Mouse (Mus musculus): ENCODE measurements at regions not wholly inside any gene's neighbourhood (a gene's known extent, or its start where the extent isn't known, plus 50 kb on each side); places are given as distances from the start of the nearest gene placed in this dataset.
A peak's percentile ranks its signal among the peaks of the same experiment; 100 is the strongest.

- DNase-seq (ENCODE audit: low read depth) = no peak
These were observed 406.6 kb upstream of the Nbea start for GRCm38 (mm10) chr3:56590071-56590470.

GRCm38 (mm10) chr3:56575422-56575821, 391.9 kb upstream of the Nbea start:
- DNase-seq (ENCODE audit: low read depth) = peak; percentile 37

DNA sequence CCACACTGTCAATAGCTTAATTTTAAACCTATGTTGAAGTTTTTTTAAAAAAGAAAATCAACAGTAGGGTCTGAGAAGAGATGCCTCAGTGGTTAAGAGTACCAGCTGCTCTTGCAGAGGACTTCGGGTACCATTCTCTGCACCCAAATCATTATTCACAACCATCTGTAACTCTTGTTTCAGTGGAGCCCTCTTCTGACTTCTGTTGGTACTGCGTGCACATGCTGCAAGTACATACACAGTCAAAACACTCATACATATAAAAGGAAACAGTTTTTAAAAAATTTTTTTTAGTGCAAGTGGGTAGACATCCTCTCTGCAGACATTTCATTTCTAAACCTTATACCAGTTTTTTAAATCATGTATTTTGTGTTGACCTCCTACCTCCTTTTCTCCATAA, 352.7 kb upstream of the Nbea start:
- DNase-seq (ENCODE audit: low read depth) = peak; percentile 18

DNA sequence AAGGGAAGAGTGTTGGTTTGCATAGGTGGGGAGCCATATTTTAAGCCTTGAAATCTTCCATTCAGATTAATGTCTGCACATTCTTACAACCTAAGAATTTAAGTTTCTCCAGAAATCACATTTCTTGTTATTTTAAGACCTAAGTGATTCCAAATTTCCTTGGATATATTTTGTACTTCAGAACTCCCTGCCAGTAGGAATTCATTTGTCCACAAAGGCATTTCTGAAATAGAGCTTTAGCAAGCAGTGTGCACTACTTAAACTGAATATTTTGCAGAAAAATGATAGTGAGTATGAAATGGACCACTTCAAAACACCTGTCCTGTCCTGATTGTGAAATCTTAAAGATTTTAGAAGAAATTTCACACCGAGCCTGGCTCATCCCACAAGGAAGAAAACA, 320.9 kb upstream of the Nbea start:
- DNase-seq (ENCODE audit: low read depth) = no peak

- no peak for DNase-seq (ENCODE audit: low read depth)
These were observed 315.8 kb upstream of the Nbea start for GRCm38 (mm10) chr3:56499301-56499700.

- DNase-seq (ENCODE audit: low read depth) = no peak
These were observed 310.4 kb upstream of the Nbea start for GRCm38 (mm10) chr3:56493937-56494336.

DNA sequence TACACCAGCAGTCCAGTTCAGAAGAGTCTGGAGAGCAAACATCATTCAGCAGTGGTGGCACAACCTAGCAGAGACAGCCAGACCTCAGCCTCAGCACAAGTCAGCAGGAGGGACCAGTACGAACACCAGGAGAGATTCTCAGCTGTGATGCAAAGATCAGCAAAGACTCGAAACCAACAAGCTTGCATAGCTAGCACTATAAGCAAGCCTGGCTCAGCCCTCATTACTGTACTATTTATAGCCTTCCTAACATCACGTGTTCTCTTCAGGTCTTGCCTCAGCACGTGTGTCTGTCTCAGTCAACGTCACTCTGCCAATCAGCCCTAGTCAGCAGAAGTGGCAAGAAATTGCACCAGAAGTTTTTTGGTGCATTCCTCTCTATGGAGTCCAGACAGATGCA, 305.7 kb upstream of the Nbea start:
- peak; percentile 9 for DNase-seq (ENCODE audit: low read depth)

- no peak for DNase-seq (ENCODE audit: low read depth)
These were observed 302.3 kb upstream of the Nbea start for GRCm38 (mm10) chr3:56485550-56486400.

DNA sequence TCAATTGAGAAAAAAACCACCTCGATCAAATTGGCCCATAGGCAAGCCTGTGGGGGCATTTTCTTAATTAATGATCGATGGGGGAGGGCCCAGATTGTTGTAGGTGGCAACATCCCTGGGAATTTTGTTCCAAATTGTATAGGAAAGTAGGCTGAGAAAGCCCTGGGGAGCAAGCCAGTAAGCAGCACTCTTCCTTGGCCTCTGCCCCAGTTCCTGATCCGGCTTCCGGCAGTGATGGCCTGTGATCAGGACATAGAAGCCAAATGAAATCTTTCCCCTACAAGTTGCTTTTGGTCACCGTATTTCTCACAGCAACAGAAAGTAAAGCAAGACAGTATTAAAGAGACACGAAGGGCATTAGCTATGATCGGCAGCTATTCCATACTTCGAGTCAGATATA, 300.6 kb upstream of the Nbea start:
- DNase-seq (ENCODE audit: low read depth) = no peak

GRCm38 (mm10) chr3:56483370-56483769, 299.9 kb upstream of the Nbea start:
- DNase-seq (ENCODE audit: low read depth) = no peak

GRCm38 (mm10) chr3:56479529-56479928, 296.0 kb upstream of the Nbea start:
- DNase-seq (ENCODE audit: low read depth) = no peak

GRCm38 (mm10) chr3:56478544-56479140, 295.1 kb upstream of the Nbea start:
- DNase-seq (ENCODE audit: low read depth) = no peak

DNA sequence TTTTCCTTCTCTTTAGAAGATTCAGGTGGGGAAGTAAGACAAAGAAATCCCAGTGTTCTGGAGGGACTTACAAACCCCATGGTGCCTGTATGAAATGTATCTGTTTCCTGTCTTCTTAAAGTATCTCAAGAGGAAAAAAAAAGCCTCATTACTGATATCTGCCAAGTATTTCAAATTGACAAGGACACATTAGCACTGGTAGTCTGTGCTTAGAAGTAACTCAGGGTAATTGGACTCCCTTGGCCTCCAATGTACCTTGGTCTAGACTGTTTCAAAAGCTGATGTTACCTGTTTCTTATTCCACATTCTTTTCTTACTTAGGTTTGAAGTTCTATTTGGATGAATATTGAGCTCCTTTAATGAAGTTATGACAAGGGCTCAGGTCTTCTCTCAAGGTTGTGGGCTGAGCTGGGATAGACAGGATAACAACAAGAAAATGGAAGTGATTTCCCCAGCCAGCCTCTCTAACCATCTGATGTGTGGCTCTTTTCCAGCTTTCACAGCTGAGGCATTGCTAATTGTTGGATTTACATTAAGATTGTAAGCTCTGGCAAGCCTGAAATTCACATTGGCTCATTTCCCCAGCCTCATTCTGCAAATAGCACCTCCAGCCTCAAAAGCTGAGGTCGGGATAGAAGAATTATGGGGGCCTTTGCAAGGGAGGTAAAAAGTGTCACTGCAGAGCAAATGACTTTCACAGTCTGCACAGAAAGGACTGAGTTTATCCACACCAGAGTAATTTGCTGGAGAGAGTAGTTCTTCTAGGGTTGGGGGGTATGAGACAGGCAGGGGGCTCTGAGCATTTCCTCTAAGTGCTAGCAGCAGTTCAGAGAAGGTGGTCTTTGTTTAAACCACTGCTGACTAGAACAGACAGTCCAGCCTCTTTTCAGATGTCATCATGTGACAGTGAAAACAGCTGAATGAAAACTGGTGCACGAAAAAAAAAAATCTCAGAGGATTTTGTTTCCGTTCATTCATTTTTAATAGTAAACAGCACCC, 292.3 kb upstream of the Nbea start:
- DNase-seq (ENCODE audit: low read depth) = no peak

DNA sequence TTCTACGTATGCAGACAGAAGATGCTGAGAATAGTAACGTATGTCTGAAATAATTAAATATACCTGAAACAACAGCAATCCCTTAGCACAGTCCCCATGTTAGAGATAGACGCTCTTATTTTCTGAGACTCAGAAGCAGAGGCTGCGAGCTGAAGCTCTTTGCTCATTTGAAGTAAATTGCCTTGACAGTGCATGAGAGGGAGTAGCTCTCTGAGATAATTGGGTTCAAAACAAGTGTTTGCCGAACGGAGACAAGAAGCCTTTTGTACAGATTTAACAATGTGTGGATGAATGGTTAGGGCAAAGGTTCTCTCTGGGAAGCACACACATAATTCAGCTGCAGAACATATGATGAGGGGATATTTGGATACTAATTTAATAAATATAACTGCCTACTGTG, 289.1 kb upstream of the Nbea start:
- DNase-seq (ENCODE audit: low read depth) = no peak

GRCm38 (mm10) chr3:56471823-56472222, 288.3 kb upstream of the Nbea start:
- DNase-seq (ENCODE audit: low read depth) = no peak

GRCm38 (mm10) chr3:56471185-56471584, 287.7 kb upstream of the Nbea start:
- DNase-seq (ENCODE audit: low read depth) = no peak

DNA sequence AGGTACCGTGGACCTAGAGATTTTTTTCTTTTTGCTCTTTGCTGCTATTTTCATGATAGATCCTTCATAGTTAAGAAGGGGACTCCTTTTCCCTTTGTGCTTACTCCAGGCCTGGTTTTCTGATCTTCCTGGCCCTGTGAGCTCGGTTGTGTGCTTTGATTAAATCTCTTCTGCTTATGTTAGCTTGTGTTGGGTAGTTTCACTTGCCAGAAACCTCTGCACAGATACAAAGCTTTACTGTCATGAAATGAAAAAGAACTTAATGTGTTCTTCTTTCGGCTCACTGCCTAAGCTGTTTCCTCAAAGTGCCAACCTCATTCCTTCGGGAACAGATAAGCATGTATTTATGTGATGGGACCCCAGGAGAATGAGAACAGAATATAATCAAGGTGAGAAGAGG, 274.1 kb upstream of the Nbea start:
- DNase-seq (ENCODE audit: low read depth) = no peak

- DNase-seq (ENCODE audit: low read depth) = no peak
These were observed 272.8 kb upstream of the Nbea start for GRCm38 (mm10) chr3:56456317-56456716.

DNA sequence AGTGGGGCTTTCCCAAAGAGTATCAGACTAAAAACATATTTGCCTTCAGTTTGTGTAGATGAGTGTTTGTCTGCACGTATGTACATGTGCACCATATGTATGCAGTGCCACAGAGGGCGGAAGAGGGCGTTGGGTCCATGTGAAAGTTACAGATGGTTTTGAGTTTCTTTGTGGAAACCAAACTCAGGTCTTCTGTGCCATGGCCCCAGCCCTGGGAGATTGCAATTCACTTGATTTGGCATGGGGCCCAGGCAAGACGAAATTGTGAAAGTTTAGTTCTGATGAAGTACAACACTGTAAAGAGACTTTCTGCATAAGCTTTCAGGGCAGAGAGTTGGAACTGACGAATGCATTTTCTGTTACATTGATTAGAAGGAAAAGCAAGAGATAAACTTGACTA, 255.4 kb upstream of the Nbea start:
- peak; percentile 4 for DNase-seq (ENCODE audit: low read depth)

- no peak for DNase-seq (ENCODE audit: low read depth)
These were observed 254.7 kb upstream of the Nbea start for GRCm38 (mm10) chr3:56438020-56438747.

- peak; percentile 9 for DNase-seq (ENCODE audit: low read depth)
These were observed 253.6 kb upstream of the Nbea start for GRCm38 (mm10) chr3:56437058-56437457.

- DNase-seq (ENCODE audit: low read depth) = peak; percentile 19
These were observed 250.0 kb upstream of the Nbea start for GRCm38 (mm10) chr3:56433495-56433894.
